Mouse (Mus musculus) T-helper 2 cell (primary cell): ENCODE measurements at regions not wholly inside any gene's neighbourhood (a gene's known extent, or its start where the extent isn't known, plus 50 kb on each side); places are given as distances from the start of the nearest gene placed in this dataset.

ENCODE experiments used
- in situ Hi-C: fragments of 300-600 bp; cut with MboI, MseI; formaldehyde crosslinking; loops from one replicate; pipeline ENCODE4 v1.15.1; 2025; ENCODE audit warnings: high pct_unique_total_duplicates

GRCm38 (mm10) chr3:34527546-34527945 is 122.7 kb upstream of the Sox2 start:
- in situ Hi-C loops: no loop called here

- in situ Hi-C loops: no loop called here
These were observed 124.5 kb upstream of the Sox2 start for GRCm38 (mm10) chr3:34525730-34526129.

DNA sequence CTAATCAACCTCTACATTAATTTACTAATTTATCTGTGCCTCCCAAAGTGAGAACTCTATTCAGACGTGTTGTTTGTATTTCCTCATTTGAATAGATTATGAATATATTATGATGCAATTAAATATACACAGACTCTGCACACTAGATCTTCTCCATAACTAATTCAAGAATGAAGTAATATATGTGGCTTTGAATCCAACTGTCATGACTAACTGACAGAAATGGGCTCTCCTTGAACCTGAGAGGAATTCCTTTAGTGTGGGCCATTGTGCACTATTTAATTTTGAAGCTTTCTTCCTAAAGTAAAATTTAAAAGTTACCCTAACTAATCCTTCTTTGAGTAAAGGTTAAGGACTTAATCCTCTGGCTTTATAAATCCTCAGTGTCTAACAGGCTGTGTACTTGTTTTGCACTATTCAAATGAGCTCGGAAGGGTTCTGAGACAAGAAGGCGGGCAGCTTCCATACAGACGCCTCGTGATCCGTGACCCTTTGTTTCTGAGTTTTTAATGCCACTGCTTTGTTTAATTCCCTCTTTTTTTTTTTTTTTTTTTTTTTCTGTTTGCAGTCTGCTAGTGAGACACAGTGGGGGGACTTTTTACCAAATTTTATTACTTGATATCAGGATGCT is 128.0 kb upstream of the Sox2 start:
- in situ Hi-C loops: no loop called here

DNA sequence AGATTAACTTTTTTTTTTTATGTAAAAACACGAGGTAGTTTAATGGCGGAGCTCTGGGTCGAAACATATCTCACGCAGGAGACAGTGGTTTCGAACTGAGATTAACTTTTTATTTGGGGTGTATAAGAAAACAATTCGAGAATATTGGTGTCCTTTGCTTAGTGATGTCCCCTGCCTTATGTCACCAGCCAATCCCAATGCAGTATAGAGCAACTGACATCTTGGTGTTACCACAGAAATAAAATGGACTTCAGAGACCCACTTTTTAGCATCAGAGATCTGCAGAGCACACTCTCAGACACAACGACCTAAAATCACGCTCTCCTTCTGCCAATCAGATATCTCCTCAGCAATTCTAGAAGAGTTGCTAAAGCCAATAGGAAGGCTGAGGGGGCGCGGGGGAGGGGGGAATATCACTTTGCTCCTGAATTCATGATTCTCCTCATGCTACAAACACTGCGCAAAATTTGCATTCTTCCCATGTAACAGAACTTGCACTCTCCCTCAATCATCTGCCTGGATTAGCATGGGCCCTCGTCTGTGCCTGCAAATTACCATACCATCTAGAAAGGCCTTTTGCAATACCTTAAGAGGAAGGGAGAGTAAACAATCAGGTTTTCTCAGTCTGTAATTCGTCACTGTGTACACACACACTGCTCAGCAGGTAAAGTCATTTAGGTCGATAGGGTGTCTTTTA is 128.7 kb upstream of the Sox2 start:
- in situ Hi-C loops: no loop called here

- in situ Hi-C loops: no loop called here
These were observed 137.6 kb upstream of the Sox2 start for GRCm38 (mm10) chr3:34512503-34513145.

GRCm38 (mm10) chr3:34510723-34511122 is 139.5 kb upstream of the Sox2 start:
- in situ Hi-C loops: no loop called here

GRCm38 (mm10) chr3:34509160-34509559 is 141.0 kb upstream of the Sox2 start:
- in situ Hi-C loops: no loop called here

DNA sequence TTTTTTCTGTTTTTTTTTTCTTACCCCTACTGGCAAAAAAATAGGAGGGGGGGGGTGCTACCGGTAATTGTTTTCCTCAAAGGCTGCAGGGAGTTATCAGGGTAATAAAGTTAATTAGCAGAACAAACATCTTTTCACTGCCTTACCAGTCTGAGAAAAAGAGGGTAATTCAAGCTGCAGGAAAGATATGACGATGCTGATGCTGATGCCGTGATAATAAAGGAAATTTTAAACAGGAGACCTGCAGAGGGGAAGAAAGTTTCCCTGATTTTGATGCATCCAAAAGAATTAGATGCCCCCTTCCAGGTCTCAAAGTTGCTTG is 145.7 kb upstream of the Sox2 start:
- in situ Hi-C loops: no loop called here

GRCm38 (mm10) chr3:34503874-34504572 is 146.2 kb upstream of the Sox2 start:
- in situ Hi-C loops: no loop called here

GRCm38 (mm10) chr3:34496839-34497238 is 153.4 kb upstream of the Sox2 start:
- in situ Hi-C loops: no loop called here

DNA sequence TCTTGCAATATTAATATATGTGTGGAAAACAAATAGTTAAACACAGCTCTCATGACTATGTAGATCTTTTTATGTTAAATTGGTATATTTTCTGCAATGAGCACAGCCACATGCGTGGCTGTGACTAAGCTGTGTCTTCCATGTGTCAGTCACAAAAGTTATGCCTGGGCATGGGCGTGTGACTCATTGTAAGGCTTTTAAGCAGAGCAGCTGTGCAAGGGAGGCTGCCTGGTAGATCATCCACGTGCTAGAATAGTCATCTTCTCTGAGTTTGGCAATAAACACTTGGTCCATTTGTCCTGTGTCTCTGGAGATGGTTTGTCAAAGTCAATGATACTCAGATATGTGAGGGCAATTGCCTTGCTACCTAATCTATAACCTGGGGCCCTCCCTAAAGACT is 154.6 kb upstream of the Sox2 start:
- in situ Hi-C loops: no loop called here

- in situ Hi-C loops: no loop called here
These were observed 156.3 kb upstream of the Sox2 start for GRCm38 (mm10) chr3:34493921-34494320.

DNA sequence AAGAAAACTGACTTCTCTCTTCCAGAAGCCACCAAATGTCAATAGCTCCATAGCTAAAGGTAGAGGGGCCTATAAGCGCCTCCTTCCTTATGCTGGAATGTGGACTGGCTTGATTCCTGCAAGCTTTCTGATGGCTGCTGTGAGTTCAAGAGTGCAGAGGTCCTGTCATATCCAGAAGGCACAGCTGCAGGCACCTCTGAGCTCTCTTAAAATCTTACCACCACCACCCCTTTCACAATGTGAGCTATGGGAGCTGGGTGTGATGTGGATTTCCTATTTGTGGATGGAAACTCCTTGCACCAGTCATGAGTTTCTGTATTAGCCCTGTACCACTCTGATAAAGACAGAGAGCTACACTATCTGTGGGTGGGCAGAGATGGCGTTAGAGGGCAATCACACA is 161.2 kb upstream of the Sox2 start:
- in situ Hi-C loops: no loop called here

- in situ Hi-C loops: no loop called here
These were observed 163.7 kb upstream of the Sox2 start for GRCm38 (mm10) chr3:34486441-34487050.

GRCm38 (mm10) chr3:34485345-34486223 is 164.6 kb upstream of the Sox2 start:
- in situ Hi-C loops: no loop called here

DNA sequence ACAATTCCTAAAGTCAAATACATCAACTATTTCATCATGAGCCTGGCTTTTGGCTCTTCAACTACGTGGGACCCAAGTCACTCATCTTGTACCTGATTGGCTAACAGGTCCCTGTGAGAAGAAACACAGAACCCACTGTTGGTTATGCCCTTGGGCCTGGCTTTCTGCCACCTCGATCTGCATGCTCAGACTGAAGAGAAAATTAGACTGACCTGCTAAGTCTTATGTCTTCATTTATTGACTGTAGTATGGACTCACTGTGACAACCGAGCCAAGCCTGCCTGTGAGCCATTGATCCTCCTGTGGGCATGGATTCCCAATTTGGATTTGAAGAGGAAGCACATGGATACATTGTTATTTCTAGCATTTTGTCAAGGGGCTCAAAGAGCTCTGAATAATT is 166.3 kb upstream of the Sox2 start:
- in situ Hi-C loops: no loop called here

- in situ Hi-C loops: no loop called here
These were observed 168.1 kb upstream of the Sox2 start for GRCm38 (mm10) chr3:34481821-34482713.

DNA sequence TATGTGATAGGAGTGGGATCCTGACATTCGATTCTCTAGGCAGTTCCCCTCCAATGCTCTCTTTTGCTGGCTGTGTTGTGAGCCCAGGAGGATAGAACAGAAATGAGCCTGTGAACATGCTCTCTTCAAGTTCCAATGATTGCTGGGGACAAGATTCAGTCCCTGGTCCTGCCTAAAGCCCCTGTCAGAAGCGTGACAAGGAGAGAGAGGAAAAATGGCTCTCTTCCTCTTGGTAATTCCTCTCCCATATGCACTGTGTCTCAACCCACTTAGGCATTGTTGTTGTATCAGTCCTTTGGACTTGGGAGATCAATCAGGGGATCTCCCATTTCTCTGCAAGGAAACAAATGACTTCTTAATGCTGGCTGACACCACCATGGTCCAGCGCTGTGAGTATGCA is 168.9 kb upstream of the Sox2 start:
- in situ Hi-C loops: no loop called here

DNA sequence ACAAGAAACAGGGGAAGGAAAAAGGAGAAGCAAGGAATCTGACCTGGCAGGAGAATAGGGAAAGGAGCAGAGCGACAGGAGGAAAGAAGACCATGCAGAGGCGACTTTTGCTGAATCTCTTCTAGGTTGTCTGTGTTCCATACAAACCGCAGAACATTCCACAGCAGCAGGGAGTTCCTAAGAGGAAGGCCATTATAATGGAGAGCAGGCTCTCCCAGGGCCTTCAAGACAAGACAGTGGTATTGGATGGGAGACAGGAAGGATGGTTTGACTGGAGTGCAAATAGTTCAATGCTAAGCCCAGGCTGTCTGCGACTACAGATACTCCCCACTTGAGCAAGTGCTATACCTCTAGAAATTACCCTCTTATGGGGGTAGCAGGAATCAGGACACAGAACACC is 176.1 kb upstream of the Sox2 start:
- in situ Hi-C loops: no loop called here

GRCm38 (mm10) chr3:34470721-34471120 is 179.5 kb upstream of the Sox2 start:
- in situ Hi-C loops: no loop called here
